Mouse (Mus musculus) forebrain, embryonic 15.5 days (tissue): ENCODE results near the gene Klk14. TPM values are rescaled to one million over a fixed set of nuclear protein-coding genes. Genes with fewer than 3 reads are reported as not detected.
"Not testable (repeated sequence)": the region's sequence is repeated elsewhere in the genome, so short reads cannot be mapped to it uniquely, and the experiment has no call there.

Experiments
- ATAC-seq: fragments of 200-750 bp; cut with Nextera tagmentation; replicated peaks from 2 replicates; pipeline ENCODE4 v1.8.0; 2017; ENCODE audit warnings: mild to moderate bottlenecking, moderate TSS enrichment, moderate library complexity
- H3K27ac ChIP-seq: fragments of 300-500 bp; sonication (generic); replicated peaks from 2 replicates; pipeline ENCODE4 v1.5.1; 2015; ENCODE audit warnings: mild to moderate bottlenecking, inconsistent platforms
- H3K27me3 ChIP-seq: fragments of 300-500 bp; sonication (generic); 2 replicates; pipeline ENCODE4 v1.6.1; 2015; ENCODE audit warnings: inconsistent platforms
- H3K36me3 ChIP-seq: fragments of 300-500 bp; sonication (generic); 2 replicates; pipeline ENCODE4 v1.6.1; 2015; ENCODE audit warnings: mild to moderate bottlenecking, inconsistent platforms
- H3K4me1 ChIP-seq: fragments of 300-500 bp; sonication (generic); 2 replicates; pipeline ENCODE4 v1.6.1; 2015; ENCODE audit warnings: inconsistent platforms
- H3K4me2 ChIP-seq: fragments of 300-500 bp; sonication (generic); replicated peaks from 2 replicates; pipeline ENCODE4 v1.6.1; 2015; ENCODE audit warnings: mild to moderate bottlenecking, inconsistent platforms
- H3K4me3 ChIP-seq: fragments of 300-500 bp; sonication (generic); 2 replicates; pipeline ENCODE4 v1.5.1; 2015; ENCODE audit warnings: mild to moderate bottlenecking, inconsistent platforms
- H3K9ac ChIP-seq: fragments of 300-500 bp; sonication (generic); replicated peaks from 2 replicates; pipeline ENCODE4 v1.6.1; 2015; ENCODE audit warnings: mild to moderate bottlenecking, inconsistent platforms
- H3K9me3 ChIP-seq: fragments of 300-500 bp; sonication (generic); 2 replicates; pipeline ENCODE4 v1.6.1; 2016; ENCODE audit warnings: inconsistent platforms
- WGBS: fragments of 180-500 bp; shearing (Covaris S2); methylation state at CpG from one replicate; pipeline ENCODE4 v1.1.7; 2015; ENCODE audit warnings: mixed read lengths; 5-methylcytosine and 5-hydroxymethylcytosine counted together
- polyA plus RNA-seq: library from polyadenylated mRNA; unstranded; fragments of >200 nt; fragmentation: Nextera tagmentation; extraction: Ambion mirVana; gene quantifications from 2 replicates; pipeline ENCODE4 v1.2.1, GENCODE M21; 2015

Klk14 gene
- polyA plus RNA-seq: not detected in 2 replicates

GRCm38 (mm10) chr7:43690118-43690517, at the start of gene Klk14:
TSS of gene Klk14 (plus strand) at chr7:43690418.
- Histone ChIP-seq H3K4me1 (no peaks in the 10 kb centered on the region), H3K27ac (no peak within 1 kb of the TSS), H3K36me3 (no peaks in the 10 kb centered on the region)

GRCm38 (mm10) chr7:43642587-43642986, 47.6 kb upstream of the Klk14 start:
- Histone ChIP-seq H3K4me1 (no peaks in the 10 kb centered on the region), H3K9ac (no peak overlapping the region), H3K27me3 (no peaks in the 10 kb centered on the region), H3K9me3 (no peaks in the 10 kb centered on the region), H3K36me3 (no peaks in the 10 kb centered on the region), H3K4me2 (no peak overlapping the region), H3K4me3 (no peak overlapping the region), H3K27ac (no peak overlapping the region)
- no peak for ATAC-seq
- WGBS: 84% methylated on average over 5 of the region's 5 CpGs

More at GRCm38 (mm10) chr7:43690118-43690517, at the start of gene Klk14:
- ATAC-seq: no peak
- no peak within 1 kb of the TSS for H3K4me3 ChIP-seq
- H3K9ac ChIP-seq: no peak within 1 kb of the TSS
- H3K27me3 ChIP-seq: no peaks in the 10 kb centered on the region
- H3K9me3 ChIP-seq: no peaks in the 10 kb centered on the region
- H3K4me2 ChIP-seq: no peak within 1 kb of the TSS

GRCm38 (mm10) chr7:43643046-43643652, 47.1 kb upstream of the Klk14 start:
- Histone ChIP-seq H3K27ac (no peak overlapping the region), H3K4me1 (no peaks in the 10 kb centered on the region), H3K4me3 (no peak overlapping the region), H3K4me2 (no peak overlapping the region), H3K9ac (no peak overlapping the region), H3K9me3 (no peaks in the 10 kb centered on the region), H3K36me3 (no peaks in the 10 kb centered on the region), H3K27me3 (no peaks in the 10 kb centered on the region)
- 87% methylated on average over 17 of the region's 17 CpGs for WGBS
- no peak for ATAC-seq

GRCm38 (mm10) chr7:43652683-43653082, 37.5 kb upstream of the Klk14 start:
- Histone ChIP-seq H3K36me3 (no peaks in the 10 kb centered on the region), H3K4me3 (no peak overlapping the region), H3K9me3 (no peaks in the 10 kb centered on the region), H3K27me3 (no peaks in the 10 kb centered on the region), H3K4me2 (no peak overlapping the region), H3K9ac (no peak overlapping the region), H3K4me1 (no peaks in the 10 kb centered on the region), H3K27ac (no peak overlapping the region)
- no peak for ATAC-seq
- 88% methylated on average over 6 of the region's 6 CpGs for WGBS

- Histone ChIP-seq H3K27ac (no peak overlapping the region), H3K9me3 (no peaks in the 10 kb centered on the region), H3K9ac (no peak overlapping the region), H3K36me3 (no peaks in the 10 kb centered on the region), H3K4me2 (no peak overlapping the region), H3K4me3 (no peak overlapping the region), H3K27me3 (no peaks in the 10 kb centered on the region), H3K4me1 (no peaks in the 10 kb centered on the region)
- ATAC-seq: no peak
- 84% methylated on average over 3 of the region's 3 CpGs for WGBS
Measured at GRCm38 (mm10) chr7:43654519-43654918, 35.7 kb upstream of the Klk14 start.

DNA sequence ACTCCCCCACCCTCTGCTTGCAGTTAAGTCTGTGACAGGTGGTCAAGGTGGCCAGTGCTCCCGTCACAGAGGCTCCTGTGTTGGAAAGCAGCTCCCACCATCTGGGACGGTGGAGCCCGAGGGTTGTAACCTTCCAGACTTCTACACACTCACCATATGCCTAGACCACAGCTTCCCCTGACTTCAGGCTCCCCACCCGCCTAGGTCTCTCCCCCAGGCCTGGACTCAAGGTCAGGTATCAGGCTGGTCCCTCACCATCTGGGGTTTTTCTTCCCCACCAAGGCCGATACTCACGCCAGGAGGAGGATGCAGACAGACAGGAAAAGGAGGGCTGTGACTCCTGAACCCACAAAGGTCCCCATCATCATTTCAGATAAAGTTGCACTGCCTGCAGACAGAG, 34.0 kb upstream of the Klk14 start:
- no peaks in the 10 kb centered on the region for H3K36me3 ChIP-seq
- H3K9me3 ChIP-seq: no peaks in the 10 kb centered on the region
- no peak overlapping the region for H3K4me2 ChIP-seq
- H3K27me3 ChIP-seq: no peaks in the 10 kb centered on the region
- no peak overlapping the region for H3K27ac ChIP-seq
- no peak overlapping the region for H3K4me3 ChIP-seq
- 80% methylated on average over 6 of the region's 6 CpGs for WGBS
- ATAC-seq: no peak
- no peaks in the 10 kb centered on the region for H3K4me1 ChIP-seq
- H3K9ac ChIP-seq: no peak overlapping the region

DNA sequence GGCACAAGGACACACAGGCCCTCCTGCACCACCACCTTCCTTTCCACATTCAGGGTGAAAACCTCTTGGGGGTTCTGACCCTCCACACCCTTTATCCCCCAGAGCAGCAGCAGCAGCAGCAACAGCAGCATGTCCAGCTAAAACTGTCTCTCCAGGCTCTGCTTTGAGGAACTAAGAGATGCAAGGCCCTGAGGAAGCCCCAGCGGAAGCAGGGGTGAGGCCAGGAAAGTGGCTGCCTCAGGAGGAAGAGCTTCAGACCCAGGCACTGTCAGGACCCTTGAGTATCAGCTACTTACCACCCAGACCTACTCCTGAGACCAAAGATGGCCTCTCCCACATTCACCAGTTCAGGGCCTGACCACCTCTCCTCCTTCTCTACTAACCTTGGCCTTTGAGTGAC, 30.2 kb upstream of the Klk14 start, which contains the start of gene Siglece:
Gene Siglece, minus strand, starts transcription at position 160 of the 400 bp plus-strand sequence.
- Histone ChIP-seq H3K9ac (no peak within 1 kb of the TSS), H3K36me3 (no peaks in the 10 kb centered on the region), H3K4me3 (no peak within 1 kb of the TSS), H3K9me3 (no peaks in the 10 kb centered on the region), H3K4me1 (no peaks in the 10 kb centered on the region), H3K4me2 (no peak within 1 kb of the TSS), H3K27me3 (no peaks in the 10 kb centered on the region), H3K27ac (no peak within 1 kb of the TSS)
- ATAC-seq: no peak
- WGBS: 61% methylated on average over 1 of the region's 1 CpGs

GRCm38 (mm10) chr7:43662804-43663203, 27.4 kb upstream of the Klk14 start:
- no peak overlapping the region for H3K27ac ChIP-seq
- no peaks in the 10 kb centered on the region for H3K36me3 ChIP-seq
- no peak overlapping the region for H3K4me3 ChIP-seq
- no peak overlapping the region for H3K4me2 ChIP-seq
- no peak for ATAC-seq
- no peaks in the 10 kb centered on the region for H3K9me3 ChIP-seq
- no peaks in the 10 kb centered on the region for H3K4me1 ChIP-seq
- no peak overlapping the region for H3K9ac ChIP-seq
- H3K27me3 ChIP-seq: no peaks in the 10 kb centered on the region
- 96% methylated on average over 1 of the region's 1 CpGs for WGBS

DNA sequence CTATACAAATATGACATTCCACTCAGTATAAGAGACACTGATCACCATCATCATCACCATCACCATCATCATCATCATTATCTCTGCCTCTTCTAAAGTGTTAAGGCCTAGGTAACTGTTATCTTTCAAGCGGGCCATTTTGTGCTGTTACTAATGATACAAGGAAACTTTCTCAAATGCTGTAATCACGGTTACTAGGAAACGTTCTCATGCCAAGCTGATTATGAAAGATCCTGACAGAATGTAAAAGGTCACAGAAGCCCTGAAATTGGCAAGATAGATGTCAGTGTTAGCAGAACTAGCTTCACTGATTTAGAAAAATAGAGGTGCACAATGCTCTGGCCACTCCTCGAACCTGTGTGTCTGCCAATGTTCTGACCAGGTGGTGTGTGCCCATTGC, 23.0 kb upstream of the Klk14 start:
- H3K27ac ChIP-seq, H3K4me1 ChIP-seq, H3K4me2 ChIP-seq, H3K9ac ChIP-seq, H3K9me3 ChIP-seq, H3K36me3 ChIP-seq, H3K4me3 ChIP-seq, ATAC-seq, H3K27me3 ChIP-seq: not testable (repeated sequence)
- WGBS: 89% methylated on average over 4 of the region's 4 CpGs

GRCm38 (mm10) chr7:43668582-43668981, 21.6 kb upstream of the Klk14 start:
- Histone ChIP-seq H3K4me1 (peaks cover 17% of the 10 kb centered on the region), H3K4me2 (no peak overlapping the region), H3K36me3 (no peaks in the 10 kb centered on the region), H3K9ac (no peak overlapping the region), H3K4me3 (no peak overlapping the region), H3K27ac (no peak overlapping the region), H3K27me3 (no peaks in the 10 kb centered on the region), H3K9me3 (no peaks in the 10 kb centered on the region)
- 21% methylated on average over 3 of the region's 3 CpGs for WGBS
- no peak for ATAC-seq

- 67% methylated on average over 11 of the region's 11 CpGs for WGBS
- Histone ChIP-seq H3K27ac (no peak overlapping the region), H3K27me3 (no peaks in the 10 kb centered on the region)
Measured at GRCm38 (mm10) chr7:43671064-43671808, 19.0 kb upstream of the Klk14 start.

GRCm38 (mm10) chr7:43671809-43672580, 18.2 kb upstream of the Klk14 start, which contains the start of gene Ctu1:
TSS of gene Ctu1 (plus strand) at chr7:43672016.
- H3K9ac ChIP-seq: peak within 1 kb of the TSS; percentile 71
- peak; percentile 95 for ATAC-seq
- no peaks in the 10 kb centered on the region for H3K9me3 ChIP-seq
- peak within 1 kb of the TSS; percentile 82 for H3K4me2 ChIP-seq
- peak within 1 kb of the TSS; percentile 41 for H3K27ac ChIP-seq
- H3K36me3 ChIP-seq: peaks cover 25% of the 10 kb centered on the region
- under 1% methylated on average over 26 of the region's 26 CpGs for WGBS
- peaks cover 17% of the 10 kb centered on the region for H3K4me1 ChIP-seq
- H3K4me3 ChIP-seq: peak within 1 kb of the TSS; percentile 72
- H3K27me3 ChIP-seq: no peaks in the 10 kb centered on the region

More at GRCm38 (mm10) chr7:43671064-43671808, 19.0 kb upstream of the Klk14 start:
- H3K9me3 ChIP-seq: no peaks in the 10 kb centered on the region
- H3K4me3 ChIP-seq: peak overlapping the region; percentile 72
- H3K9ac ChIP-seq: peak overlapping the region; percentile 37; the same call in 1 of the 2 replicates
- ATAC-seq: peak; percentile 62
- H3K36me3 ChIP-seq: peaks cover 18% of the 10 kb centered on the region
- peaks cover 17% of the 10 kb centered on the region for H3K4me1 ChIP-seq
- H3K4me2 ChIP-seq: peak overlapping the region; percentile 82
